Mouse (Mus musculus) thymus, adult 18-20 months (tissue): ENCODE measurements around the gene Gm21970.
A peak's percentile ranks its signal among the peaks of the same experiment; 100 is the strongest.

Source experiments
- DNase-seq, 2 experiments: peaks; one replicate each; pipeline ENCODE4 v3.0.0; 2022; ENCODE audit warnings: mixed read lengths in 2 of 2

The Gm21970 gene

GRCm38 (mm10) chr16:91391421-91391820, at the start of gene Gm21970:
Gm21970 (plus strand) TSS chr16:91391721.
- DNase-seq = no peak

GRCm38 (mm10) chr16:91346491-91346890, 45.0 kb upstream of the Gm21970 start:
- DNase-seq = no peak

- DNase-seq = no peak
These were observed 43.8 kb upstream of the Gm21970 start for GRCm38 (mm10) chr16:91347491-91348263.

- no peak for DNase-seq
These were observed 43.3 kb upstream of the Gm21970 start for GRCm38 (mm10) chr16:91348264-91348565.

- no peak for DNase-seq
These were observed 42.8 kb upstream of the Gm21970 start for GRCm38 (mm10) chr16:91348588-91349330.

GRCm38 (mm10) chr16:91352084-91352562, 39.4 kb upstream of the Gm21970 start:
- DNase-seq = no peak

GRCm38 (mm10) chr16:91352749-91353148, 38.8 kb upstream of the Gm21970 start:
- DNase-seq = no peak

GRCm38 (mm10) chr16:91353177-91353576, 38.3 kb upstream of the Gm21970 start:
- no peak for DNase-seq

GRCm38 (mm10) chr16:91353638-91354037, 37.9 kb upstream of the Gm21970 start:
- DNase-seq = no peak

GRCm38 (mm10) chr16:91354599-91354998, 36.9 kb upstream of the Gm21970 start:
- DNase-seq = no peak

GRCm38 (mm10) chr16:91355160-91355559, 36.4 kb upstream of the Gm21970 start:
- no peak for DNase-seq

GRCm38 (mm10) chr16:91356760-91357525, 34.6 kb upstream of the Gm21970 start:
- DNase-seq = no peak

- DNase-seq = no peak
These were observed 34.0 kb upstream of the Gm21970 start for GRCm38 (mm10) chr16:91357526-91357900.

GRCm38 (mm10) chr16:91358555-91358954, 33.0 kb upstream of the Gm21970 start:
- DNase-seq = no peak

- no peak for DNase-seq
These were observed 32.0 kb upstream of the Gm21970 start for GRCm38 (mm10) chr16:91359531-91359930.

- DNase-seq = no peak
These were observed 31.4 kb upstream of the Gm21970 start for GRCm38 (mm10) chr16:91360162-91360561.

- no peak for DNase-seq
These were observed 29.5 kb upstream of the Gm21970 start for GRCm38 (mm10) chr16:91362006-91362405.

- DNase-seq = no peak
These were observed 28.8 kb upstream of the Gm21970 start for GRCm38 (mm10) chr16:91362616-91363272.

GRCm38 (mm10) chr16:91363483-91363882, 28.0 kb upstream of the Gm21970 start:
- no peak for DNase-seq

- DNase-seq = peak in 1 of 2 experiments; percentile 57
These were observed 25.0 kb upstream of the Gm21970 start for GRCm38 (mm10) chr16:91366567-91366966.

- no peak for DNase-seq
These were observed 24.5 kb upstream of the Gm21970 start for GRCm38 (mm10) chr16:91367066-91367465.

- DNase-seq = peak; percentile 62 to 72
These were observed 18.7 kb upstream of the Gm21970 start, which contains the start of gene Ifnar2 for GRCm38 (mm10) chr16:91372577-91373472. Ifnar2 (plus strand) TSS chr16:91372783.
